In genomic region chr16:33937567-33937966, GRCm38 (mm10) we compare ENCODE assay signal across 9 mouse cellular contexts. TPM values are rescaled to one million over a fixed set of nuclear protein-coding genes. Genes with fewer than 3 reads are reported as not detected.
DNase-seq lines count a peak whose midpoint lies in the region; ATAC-seq lines count a peak whose summit lies in the region.
"Had no signal": no experiment of that assay in that cellular context is flagged by ENCODE, and none has a peak within 500 bp of the region (broad histone marks: within the 10 kb centered on the region; RNA-seq: fewer than 3 reads in every experiment).

No protein-coding gene starts in this region.

- no peak overlapping the region for H3K27ac ChIP-seq in forebrain, embryonic 13.5 days
- H3K27ac ChIP-seq in forebrain, embryonic 11.5 days (ENCODE audit: low read depth, low read length) = no peak overlapping the region
- H3K27ac ChIP-seq: liver, embryonic 15.5 days had no signal

- H3K9me3 ChIP-seq in forebrain, embryonic 13.5 days (replicated peaks) = no peaks in the 10 kb centered on the region
- H3K9me3 ChIP-seq in forebrain, embryonic 11.5 days (ENCODE audit: control insufficient read depth, low read length) = no peaks in the 10 kb centered on the region
- H3K9me3 ChIP-seq: liver, embryonic 15.5 days had no signal

- no peaks in the 10 kb centered on the region for H3K36me3 ChIP-seq in forebrain, embryonic 13.5 days (ENCODE audit: poor library complexity, severe bottlenecking)
- H3K36me3 ChIP-seq in forebrain, embryonic 11.5 days (ENCODE audit: control insufficient read depth, insufficient read depth, low read length) = no peaks in the 10 kb centered on the region
- H3K36me3 ChIP-seq: liver, embryonic 15.5 days had no signal

- peak; percentile 41 for DNase-seq in ovary, adult 18-20 months (ENCODE audit: low spot score)
- no peak for DNase-seq in ovary, postnatal 10 days (ENCODE audit: low spot score)
- DNase-seq in cerebellum, postnatal 25 days = peak; percentile 92 to 93
- peak; percentile 92 for DNase-seq in heart, postnatal 10 days
- DNase-seq in lung, adult 18-20 months = peak; percentile 72 to 80
- DNase-seq in forebrain, embryonic 11.5 days (ENCODE audit: low spot score) = no peak

- no peak overlapping the region for H3K4me3 ChIP-seq in forebrain, embryonic 13.5 days
- H3K4me3 ChIP-seq in forebrain, embryonic 11.5 days (ENCODE audit: low read depth, low read length) = no peak overlapping the region
- H3K4me3 ChIP-seq: liver, embryonic 15.5 days had no signal

- no peak overlapping the region for H3K4me2 ChIP-seq in forebrain, embryonic 13.5 days
- H3K4me2 ChIP-seq in forebrain, embryonic 11.5 days (ENCODE audit: low read depth, low read length, severe bottlenecking) = no peak overlapping the region
- H3K4me2 ChIP-seq: liver, embryonic 15.5 days had no signal

- ATAC-seq in activated CD4-positive, CD25-positive, alpha-beta regulatory T cell, adult 4 months = no peak
- no peak for ATAC-seq in forebrain, embryonic 13.5 days
- ATAC-seq in forebrain, embryonic 11.5 days (replicated peaks; ENCODE audit: low FRiP score) = no peak

- no peak overlapping the region for H3K9ac ChIP-seq in forebrain, embryonic 13.5 days
- no peak overlapping the region for H3K9ac ChIP-seq in forebrain, embryonic 11.5 days (ENCODE audit: low read length)
- H3K9ac ChIP-seq: liver, embryonic 15.5 days had no signal

- H3K4me1 ChIP-seq in forebrain, embryonic 13.5 days = peaks cover 37% of the 10 kb centered on the region
- peaks cover 2% of the 10 kb centered on the region; the same call in 1 of the 2 replicates for H3K4me1 ChIP-seq in forebrain, embryonic 11.5 days (replicated peaks; ENCODE audit: control insufficient read depth, insufficient read depth, low read length)

- WGBS in forebrain, embryonic 13.5 days = 85% methylated on average over 8 of the region's 8 CpGs
- 92% methylated on average over 8 of the region's 8 CpGs for WGBS in forebrain, embryonic 11.5 days

- H3K27me3 ChIP-seq in forebrain, embryonic 13.5 days = peaks cover 29% of the 10 kb centered on the region
- H3K27me3 ChIP-seq in forebrain, embryonic 11.5 days (ENCODE audit: control insufficient read depth, insufficient read depth, low read length) = no peaks in the 10 kb centered on the region
- H3K27me3 ChIP-seq: liver, embryonic 15.5 days had no signal

- intact Hi-C loops in heart, postnatal 10 days (cut with DNase I) = no loop called here

RNA-seq across cellular contexts. Expression of gene Umps, which starts 29.3 kb away (rescaled TPM):
- total RNA-seq in heart, postnatal 10 days (2021) = 10 to 100 TPM; 12.0 to 12.1 TPM
- 10 to 100 TPM; 27.4 to 37.8 TPM for polyA plus RNA-seq in activated CD4-positive, CD25-positive, alpha-beta regulatory T cell, adult 4 months (2017; shearing (Covaris generic))
- polyA plus RNA-seq in forebrain, embryonic 13.5 days (2015; fragmentation: Nextera tagmentation; extraction: Ambion mirVana) = 40.4 and 46.8 TPM in 2 replicates
- polyA plus RNA-seq in forebrain, embryonic 11.5 days (2014; fragmentation: Nextera tagmentation; extraction: Ambion mirVana) = 77.4 and 79.9 TPM in 2 replicates

Comparison
In these comparisons a context has a peak if more than half of its experiments do, and no peak if none do; other contexts are left out.
1. DNase-seq: peak in ovary, adult 18-20 months (single experiment), cerebellum, postnatal 25 days (2 of 2), heart, postnatal 10 days (2 of 2) and lung, adult 18-20 months (2 of 2); none in ovary, postnatal 10 days (single experiment) and forebrain, embryonic 11.5 days (single experiment).